Comparison of ENCODE assay signal across 14 mouse cellular contexts in genomic region chr5:53454706-53455105, GRCm38 (mm10). TPM values are rescaled to one million over a fixed set of nuclear protein-coding genes. Genes with fewer than 3 reads are reported as not detected.
DNase-seq lines count a peak whose midpoint lies in the region; ATAC-seq lines count a peak whose summit lies in the region.
"Had no signal": no experiment of that assay in that cellular context is flagged by ENCODE, and none has a peak within 500 bp of the region (broad histone marks: within the 10 kb centered on the region; RNA-seq: fewer than 3 reads in every experiment).

No protein-coding gene starts in this region.

- no peak overlapping the region for H3K9ac ChIP-seq in hindbrain, embryonic 16.5 days (ENCODE audit: low read depth, low read length)
- H3K9ac ChIP-seq: liver, embryonic 13.5 days; neural tube, embryonic 15.5 days had no signal

- H3K9me3 ChIP-seq in hindbrain, embryonic 16.5 days (ENCODE audit: control insufficient read depth, low read length) = no peaks in the 10 kb centered on the region
- H3K9me3 ChIP-seq: embryonic facial prominence, embryonic 10.5 days; liver, embryonic 13.5 days; neural tube, embryonic 15.5 days had no signal

- H3K4me2 ChIP-seq in hindbrain, embryonic 16.5 days (ENCODE audit: low read length) = no peak overlapping the region
- H3K4me2 ChIP-seq: liver, embryonic 13.5 days; neural tube, embryonic 15.5 days had no signal

- H3K27me3 ChIP-seq in hindbrain, embryonic 16.5 days (replicated peaks; ENCODE audit: control insufficient read depth, insufficient read depth, low read length) = no peaks in the 10 kb centered on the region
- H3K27me3 ChIP-seq: liver, embryonic 13.5 days; neural tube, embryonic 15.5 days had no signal

- peak; percentile 52 for DNase-seq in layer of hippocampus, adult 11-12 months (ENCODE audit: low spot score)
- DNase-seq in layer of hippocampus, postnatal 25 days (ENCODE audit: extremely low spot score in 1 of 2, low spot score in 1 of 2) = no peak
- DNase-seq in brain, adult 2 months (ENCODE audit: low read depth, low spot score) = peak; percentile 26
- DNase-seq in heart, adult 9 months (ENCODE audit: low spot score in 2 of 2) = peak; percentile 69 to 73
- no peak for DNase-seq in thymus, postnatal 10 days (ENCODE audit: low spot score in 2 of 2)
- DNase-seq: cerebellum, adult 9-11 months; left cerebral cortex, postnatal 4 days; liver, embryonic 13.5 days; retina, postnatal 1 day had no signal

- ATAC-seq in megakaryocyte progenitor cell, adult 5-6 weeks (replicated peaks; ENCODE audit: poor library complexity) = peak; percentile 51
- ATAC-seq in hindbrain, embryonic 16.5 days = no peak
- ATAC-seq: activated CD4-positive, CD25-positive, alpha-beta regulatory T cell, adult 4 months had no signal

- H3K27ac ChIP-seq in hindbrain, embryonic 16.5 days (ENCODE audit: low read depth, low read length) = no peak overlapping the region
- H3K27ac ChIP-seq: embryonic facial prominence, embryonic 10.5 days; liver, embryonic 13.5 days; neural tube, embryonic 15.5 days had no signal

- H3K36me3 ChIP-seq in hindbrain, embryonic 16.5 days (ENCODE audit: control insufficient read depth, insufficient read depth, low read length) = no peaks in the 10 kb centered on the region
- H3K36me3 ChIP-seq: embryonic facial prominence, embryonic 10.5 days; liver, embryonic 13.5 days; neural tube, embryonic 15.5 days had no signal

- WGBS in hindbrain, embryonic 16.5 days = 84% methylated on average over 9 of the region's 9 CpGs

- H3K4me3 ChIP-seq in hindbrain, embryonic 16.5 days (ENCODE audit: low read length) = no peak overlapping the region
- H3K4me3 ChIP-seq: embryonic facial prominence, embryonic 10.5 days; liver, embryonic 13.5 days; neural tube, embryonic 15.5 days had no signal

- H3K4me1 ChIP-seq in hindbrain, embryonic 16.5 days (ENCODE audit: control insufficient read depth, insufficient read depth, low read depth, low read length) = 0 out of 2 replicates have a peak, but pooled peaks cover 2% of the 10 kb centered on the region

RNA-seq across cellular contexts. Expression of gene Rbpj, which starts 11.2 kb away (rescaled TPM):
- total RNA-seq in layer of hippocampus, postnatal 25 days (2021) = 10 to 100 TPM; 21.7 to 22.0 TPM
- 65.1 and 66.7 TPM in 2 replicates for total RNA-seq in megakaryocyte progenitor cell, adult 5-6 weeks (2015)
- 35.7 and 36.1 TPM in 2 replicates for total RNA-seq in megakaryocyte progenitor cell, adult 5-6 weeks (2017)
- 19.8 and 29.2 TPM in 2 replicates for polyA plus RNA-seq in hindbrain, embryonic 16.5 days (2015; fragmentation: Nextera tagmentation; extraction: Ambion mirVana)

Comparison
In these comparisons a context has a peak if more than half of its experiments do, and no peak if none do; other contexts are left out.
1. DNase-seq: peak in layer of hippocampus, adult 11-12 months (single experiment), brain, adult 2 months (single experiment) and heart, adult 9 months (2 of 2); none in layer of hippocampus, postnatal 25 days (0 of 2) and thymus, postnatal 10 days (0 of 2).